Mouse (Mus musculus) ES-E14 (cell line): ENCODE data around the gene Cipc.

ENCODE experiments used
- HCFC1 ChIP-seq: IDR thresholded peaks from 2 replicates; pipeline ENCODE4 v1.6.1; 2012; ENCODE audit warnings: low read length, inconsistent platforms, borderline replicate concordance; ENCODE audit not compliant: insufficient read depth
- ZC3H11A ChIP-seq: IDR thresholded peaks from 2 replicates; pipeline ENCODE4 v1.6.1; 2012; ENCODE audit warnings: low read depth, mild to moderate bottlenecking, inconsistent platforms, low read length, borderline replicate concordance

DNA sequence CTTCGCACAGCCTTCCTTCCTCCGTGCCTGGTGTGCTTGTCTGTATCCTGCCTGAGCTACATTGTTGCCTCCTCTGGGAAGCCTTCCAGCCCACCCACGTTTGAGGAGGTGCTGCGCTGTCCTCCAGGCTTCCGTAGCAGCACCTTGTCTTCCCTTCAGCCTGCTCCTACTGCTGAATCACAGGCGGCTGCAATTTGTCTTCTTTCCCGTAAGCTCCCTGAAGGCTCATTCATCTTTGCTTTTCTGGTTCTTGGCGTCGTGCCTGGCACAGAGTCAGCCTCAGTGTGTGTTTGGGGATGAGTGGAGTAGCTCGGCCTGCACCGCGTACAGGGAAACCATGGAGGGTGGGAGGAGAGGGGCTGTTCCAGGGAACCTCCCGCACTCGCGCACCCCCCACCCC lies 31.0 kb downstream of the Cipc start:
- TF ChIP-seq ZC3H11A (no peak), HCFC1 (no peak)
